Mouse (Mus musculus): ENCODE measurements around the gene Foxi1. TPM values are rescaled to one million over a fixed set of nuclear protein-coding genes. Genes with fewer than 3 reads are reported as not detected.
"Not testable (repeated sequence)": the region's sequence is repeated elsewhere in the genome, so short reads cannot be mapped to it uniquely, and the experiment has no call there.

Gene Foxi1
- not detected for total RNA-seq (2021)
- long read RNA-seq, experiment 1: 0 reads
- long read RNA-seq, experiment 2: 0 reads

DNA sequence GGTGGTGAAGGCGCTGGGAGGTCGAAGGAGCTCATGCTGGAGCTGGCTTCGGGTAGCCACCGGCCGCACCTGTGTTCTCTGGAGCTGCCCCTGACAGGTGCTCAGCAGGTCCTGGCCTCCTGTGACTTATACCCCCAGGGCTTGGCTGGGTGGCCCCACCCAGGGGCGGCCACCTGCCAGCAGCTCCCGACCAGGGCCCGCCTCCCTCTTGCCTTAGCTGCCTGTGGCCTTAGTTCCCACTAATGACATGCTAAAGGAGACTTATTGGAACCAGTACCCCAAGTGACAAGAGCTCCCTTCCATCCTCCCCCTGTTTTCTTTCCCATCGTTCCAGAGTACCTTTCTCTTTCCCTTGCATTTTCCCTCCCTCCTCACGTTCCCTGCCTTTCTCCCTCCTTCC is at the start of gene Foxi1:
Gene Foxi1 (minus strand): TSS at position 101 of the 400 bp plus-strand sequence.
- no peak for DNase-seq

DNA sequence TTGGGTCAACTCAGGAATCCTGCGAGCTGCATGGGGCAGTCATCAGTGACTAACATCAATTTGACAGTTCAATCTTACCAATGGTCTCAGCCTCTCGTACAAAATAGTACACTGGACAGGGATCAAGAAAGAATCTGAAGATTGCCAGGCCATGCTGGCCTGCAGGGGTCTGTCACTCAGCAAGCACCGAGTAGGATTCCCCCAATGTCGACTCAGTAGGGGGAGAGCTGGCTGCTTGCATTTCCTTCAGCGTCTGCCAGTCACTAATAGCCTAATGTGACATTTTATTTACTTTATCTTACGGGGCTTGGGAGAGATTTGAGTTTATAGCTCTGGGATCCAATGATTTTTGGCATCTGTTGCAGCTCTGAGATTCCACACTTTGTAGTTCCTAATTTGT is 35.1 kb upstream of the Foxi1 start:
- DNase-seq: no peak

DNA sequence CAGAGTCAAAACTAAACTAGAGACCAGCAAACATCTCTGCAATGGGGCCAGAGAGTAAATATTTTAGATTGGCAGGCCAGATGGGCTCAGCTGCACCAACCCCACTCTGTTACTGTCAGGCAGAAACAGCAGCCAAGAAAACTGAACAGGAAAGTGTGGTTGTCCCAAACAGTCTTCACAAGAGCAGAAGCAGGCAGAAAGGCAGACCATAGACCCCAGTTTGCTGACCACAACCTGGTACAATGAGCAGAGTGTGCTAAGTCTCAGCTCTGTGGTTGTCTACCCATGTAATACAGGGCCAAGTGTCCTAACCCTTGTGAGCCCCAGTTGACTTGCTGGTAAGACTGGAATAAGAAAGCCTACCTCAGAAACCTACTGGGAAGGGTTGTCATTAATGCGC is 32.4 kb upstream of the Foxi1 start:
- DNase-seq: no peak

- DNase-seq: peak; percentile 61
Observed at GRCm38 (mm10) chr11:34239691-34240090, 31.8 kb upstream of the Foxi1 start.

DNA sequence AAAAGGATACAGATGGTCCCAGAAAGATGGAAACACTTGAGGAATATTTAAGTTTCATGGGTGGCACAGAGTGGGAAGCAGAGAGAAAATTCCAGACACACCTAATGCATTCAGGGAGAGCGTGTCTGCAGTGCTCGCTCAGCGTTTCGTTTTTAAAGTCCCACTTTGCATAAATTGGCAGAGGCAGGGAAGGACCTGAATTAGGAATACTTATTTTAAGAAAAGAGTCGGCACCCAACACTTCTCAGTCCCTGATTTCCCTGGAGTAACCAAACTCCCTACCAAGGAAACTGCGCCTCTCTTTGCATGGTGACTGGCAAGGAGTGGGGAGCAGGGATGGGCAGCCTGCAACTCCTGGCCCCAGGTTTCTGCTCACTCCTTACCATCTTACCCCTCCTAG is 29.0 kb upstream of the Foxi1 start:
- no peak for DNase-seq

GRCm38 (mm10) chr11:34236091-34236759 is 28.3 kb upstream of the Foxi1 start:
- peak; percentile 60 to 65 for DNase-seq

DNA sequence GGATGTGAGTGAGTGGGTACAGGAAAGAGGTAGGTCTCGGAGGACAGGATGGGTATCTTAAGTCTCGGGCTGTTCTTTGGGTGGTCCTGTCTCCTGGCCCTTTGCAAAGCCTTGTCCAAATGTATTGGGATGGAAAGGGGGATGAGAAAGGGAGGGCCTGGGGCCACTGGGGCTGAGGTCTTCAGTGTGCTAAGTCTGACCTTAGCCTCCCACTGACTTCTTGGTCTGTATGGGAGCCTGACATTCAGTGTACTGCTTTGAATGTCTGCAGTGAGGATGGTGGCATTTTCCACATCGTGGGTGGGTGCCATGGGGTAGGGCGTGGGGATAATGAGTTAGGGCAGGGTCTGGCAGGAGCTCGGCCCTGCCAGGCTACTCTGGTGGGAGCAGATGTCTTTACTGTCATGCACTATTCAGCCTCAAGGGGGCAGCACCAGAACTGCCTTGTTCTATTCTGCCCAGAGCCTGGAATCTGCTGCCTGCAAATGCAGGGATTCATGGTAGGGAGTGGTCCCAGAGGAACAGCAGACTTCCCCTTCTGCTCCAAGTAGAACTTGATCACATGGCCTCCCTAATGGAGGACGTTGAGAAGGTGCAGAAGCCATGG is 21.0 kb upstream of the Foxi1 start:
- DNase-seq: peak; percentile 58 to 72

DNA sequence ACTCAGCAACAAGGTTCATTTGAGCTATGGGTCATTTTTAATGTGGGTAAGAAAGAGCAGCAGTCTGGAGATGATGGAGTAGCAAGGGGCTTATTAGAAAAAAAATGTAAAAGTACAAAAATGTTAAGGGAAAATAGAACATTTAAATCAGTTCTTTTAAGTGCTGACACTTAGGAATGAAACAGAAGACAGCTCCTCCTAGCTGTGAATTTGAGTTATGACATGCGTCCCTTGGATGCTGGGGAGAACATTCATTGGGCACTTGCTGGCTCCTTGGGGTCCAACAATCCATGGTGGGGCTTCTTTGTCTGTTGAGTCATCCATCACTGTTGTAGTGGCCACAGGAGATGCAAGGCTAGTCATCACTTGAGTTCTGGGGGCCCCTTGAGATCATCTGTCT is 19.3 kb upstream of the Foxi1 start:
- no peak for DNase-seq

DNA sequence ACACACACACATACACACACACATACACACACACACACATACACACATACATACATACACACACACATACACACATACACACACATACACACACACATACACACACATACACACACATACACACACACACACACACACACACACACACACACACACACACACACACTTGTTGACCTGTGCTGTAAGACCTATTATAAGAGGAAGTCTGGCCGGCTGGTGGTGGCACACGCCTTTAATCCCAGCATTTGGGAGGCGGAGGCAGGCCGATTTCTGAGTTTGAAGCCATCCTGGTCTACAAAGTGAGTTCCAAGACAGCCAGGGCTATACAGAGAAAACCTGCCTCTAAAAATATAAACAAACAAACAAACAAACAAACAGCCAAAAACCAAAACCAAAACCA is 12.7 kb upstream of the Foxi1 start:
- not testable (repeated sequence) for DNase-seq

DNA sequence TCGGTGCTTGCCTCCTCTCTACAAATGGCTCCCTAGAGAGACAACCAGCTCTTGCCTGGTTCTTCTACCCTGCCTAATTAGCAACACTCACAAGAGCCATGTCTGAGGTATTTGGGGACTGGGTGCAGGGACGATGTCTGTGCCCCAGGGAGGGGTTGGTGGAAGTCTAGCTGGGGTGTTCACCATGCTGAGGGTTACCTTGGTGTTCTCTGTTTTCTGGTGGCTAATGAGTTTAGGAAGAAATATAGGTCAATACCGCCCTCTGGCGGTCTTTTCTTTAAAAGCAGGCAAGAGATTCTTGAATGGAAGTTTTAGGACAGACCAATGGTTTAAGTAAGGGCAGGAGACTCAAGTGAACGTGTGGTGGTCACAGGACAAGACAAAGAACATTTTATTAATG is 5.0 kb upstream of the Foxi1 start:
- peak; percentile 34 to 58 for DNase-seq

- DNase-seq: no peak
Observed at GRCm38 (mm10) chr11:34202769-34203168, 5.1 kb downstream of the Foxi1 start.

DNA sequence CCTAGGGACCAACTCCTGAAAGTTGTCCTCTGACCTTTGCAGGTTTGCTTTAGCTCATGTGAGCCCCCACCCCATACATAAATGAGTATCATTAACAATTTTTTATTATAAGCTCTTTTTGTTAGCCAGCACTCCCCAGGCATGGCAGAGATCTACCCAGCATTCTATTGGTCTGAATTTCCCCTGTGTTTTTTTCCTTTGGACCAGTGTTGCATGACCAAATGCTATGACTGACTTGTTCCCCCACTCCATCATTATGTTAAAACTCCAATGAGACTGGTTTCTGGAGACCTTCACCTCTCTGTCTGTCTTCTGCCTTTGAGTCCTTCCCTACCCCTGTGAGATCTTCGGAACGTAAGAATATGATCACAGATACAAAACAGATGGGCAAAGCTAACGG is 12.7 kb downstream of the Foxi1 start:
- DNase-seq: no peak

DNA sequence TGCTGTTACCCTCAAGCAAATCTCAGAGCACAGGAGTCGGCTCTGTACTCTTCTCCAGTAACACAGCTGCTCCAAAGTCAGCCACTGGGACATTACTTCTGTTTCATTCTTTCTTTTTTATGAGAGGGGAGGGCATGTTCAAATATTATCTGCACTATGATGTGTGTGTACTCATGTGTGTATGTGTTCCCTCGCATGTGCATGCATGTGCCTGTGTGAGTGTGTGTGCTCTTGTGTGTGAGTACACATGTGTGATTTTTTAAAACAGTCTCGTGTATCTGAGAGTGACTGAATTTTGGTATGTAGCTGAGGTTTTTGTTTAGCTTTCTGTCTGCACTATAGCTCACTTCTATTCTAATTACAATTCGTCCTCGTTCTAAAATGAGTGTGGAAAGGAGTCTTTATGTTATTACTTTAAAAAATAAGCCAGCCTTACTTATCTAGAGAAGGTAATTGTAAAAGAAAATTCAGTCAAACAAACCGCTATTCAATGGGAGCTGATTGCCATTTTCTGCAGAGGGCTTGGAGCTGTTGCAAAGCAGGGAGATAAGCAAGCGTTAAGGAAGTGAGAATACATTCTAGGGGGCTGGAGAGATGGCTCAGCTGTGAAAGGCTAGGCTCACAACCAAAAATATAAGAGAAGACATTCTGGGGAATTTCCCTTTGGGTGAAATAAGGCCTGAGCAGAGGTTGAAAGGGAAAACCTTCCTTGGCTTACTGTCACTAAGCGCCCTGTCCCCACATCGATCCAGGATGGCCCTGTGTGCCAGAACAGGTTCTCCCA is 13.5 kb downstream of the Foxi1 start:
- no peak for DNase-seq

DNA sequence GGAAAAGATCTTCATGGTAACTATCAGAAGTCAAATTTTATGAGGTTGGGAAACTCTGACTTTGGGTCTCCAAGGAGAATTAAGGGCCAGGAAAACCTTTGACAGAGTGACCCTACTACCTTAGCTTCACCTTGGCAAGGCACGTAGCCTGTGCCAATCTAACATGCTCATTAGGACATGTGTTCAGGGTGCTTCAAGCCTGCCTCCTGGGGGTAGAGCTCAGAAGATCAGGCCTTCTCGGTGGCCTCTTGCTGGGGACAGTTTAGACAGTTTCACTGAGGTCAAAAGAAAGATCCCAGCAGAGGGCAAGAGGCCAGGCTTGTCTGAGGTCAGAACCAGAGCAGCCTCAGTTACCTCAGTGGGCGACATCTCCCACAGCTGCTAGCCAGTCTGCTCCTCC is 14.2 kb downstream of the Foxi1 start:
- no peak for DNase-seq

- peak in 1 of 2 experiments; percentile 5 for DNase-seq
Observed at GRCm38 (mm10) chr11:34184266-34184665, 23.6 kb downstream of the Foxi1 start.

- peak; percentile 31 to 36 for DNase-seq
Observed at GRCm38 (mm10) chr11:34181214-34182117, 26.4 kb downstream of the Foxi1 start.

- DNase-seq: peak in 1 of 2 experiments; percentile 13
Observed at GRCm38 (mm10) chr11:34178752-34179151, 29.1 kb downstream of the Foxi1 start.

- peak in 1 of 2 experiments; percentile 19 for DNase-seq
Observed at GRCm38 (mm10) chr11:34176371-34176770, 31.5 kb downstream of the Foxi1 start.

DNA sequence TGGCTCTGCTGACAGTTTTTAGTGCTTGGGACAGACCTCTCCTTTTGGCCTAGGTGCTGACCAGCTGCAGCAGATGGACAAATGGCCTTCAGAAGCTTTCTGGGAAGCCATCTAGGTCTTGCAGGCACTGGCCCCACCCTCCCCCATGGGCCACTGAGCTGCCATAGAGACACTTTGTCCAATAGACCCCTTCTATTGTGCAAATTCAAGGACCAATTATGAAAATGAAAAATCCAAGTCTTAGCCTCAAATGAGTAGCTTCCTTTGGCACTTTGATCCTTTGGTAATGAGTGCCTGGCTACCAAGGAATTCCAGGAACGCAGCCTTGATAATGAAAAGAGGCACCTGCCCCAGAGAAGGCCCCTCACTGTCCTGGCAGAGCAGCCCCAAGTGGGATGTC is 36.7 kb downstream of the Foxi1 start:
- DNase-seq: no peak

GRCm38 (mm10) chr11:34169464-34169894 is 38.4 kb downstream of the Foxi1 start:
- DNase-seq: no peak

DNA sequence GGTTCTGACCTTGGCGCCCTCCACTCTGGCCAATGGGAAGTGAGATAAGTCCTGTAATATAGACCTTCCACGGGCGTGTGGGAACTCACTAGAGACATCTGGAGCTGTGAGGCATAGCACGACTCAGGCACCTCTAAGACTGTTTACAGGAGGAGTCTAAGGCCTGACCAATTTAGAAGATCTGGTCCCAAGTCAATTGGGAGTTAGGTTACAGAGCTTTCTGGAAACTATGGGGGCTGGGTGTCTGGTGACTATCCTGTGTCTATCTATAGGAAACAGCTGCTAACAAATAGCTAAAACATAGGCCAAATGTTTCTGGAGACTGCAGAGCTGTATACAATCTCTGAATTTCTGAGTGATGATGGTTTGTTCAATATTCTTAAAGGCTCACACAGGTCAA is 41.5 kb downstream of the Foxi1 start:
- DNase-seq: no peak

DNA sequence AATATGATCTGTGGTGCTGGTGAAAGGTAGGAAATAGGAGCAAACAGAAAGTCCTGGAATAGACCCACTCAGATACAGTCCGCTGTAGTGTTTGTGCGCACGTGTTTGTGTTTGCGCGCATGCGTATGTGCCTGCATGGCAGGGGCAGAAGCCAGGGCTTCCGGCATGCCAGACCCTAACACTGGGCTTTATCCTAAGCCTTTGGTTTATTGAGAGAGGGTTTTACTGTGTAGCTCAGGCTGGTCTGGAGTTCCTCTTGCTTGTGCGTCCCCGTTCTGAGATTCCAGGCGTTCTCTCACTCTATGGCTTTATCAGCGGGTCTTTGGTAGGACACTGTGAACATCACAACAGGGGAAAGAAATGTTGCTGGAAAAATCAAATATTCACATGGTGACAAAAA is 42.6 kb downstream of the Foxi1 start:
- DNase-seq: no peak

Measured in adrenal gland, postnatal 36 days (tissue).